Mouse (Mus musculus) forebrain, embryonic 13.5 days (tissue): ENCODE results near the gene Jag2. TPM values are rescaled to one million over a fixed set of nuclear protein-coding genes. Genes with fewer than 3 reads are reported as not detected.

Experiments used
- ATAC-seq: fragments of 200-750 bp; cut with Nextera tagmentation; 2 replicates; pipeline ENCODE4 v1.8.0; 2017
- H3K27ac ChIP-seq: fragments of 300-500 bp; sonication (generic); 2 replicates; pipeline ENCODE4 v1.5.1; 2015; ENCODE audit warnings: inconsistent platforms, mild to moderate bottlenecking, moderate library complexity
- H3K27me3 ChIP-seq: fragments of 300-500 bp; sonication (generic); 2 replicates; pipeline ENCODE4 v1.6.1; 2015; ENCODE audit warnings: mild to moderate bottlenecking, inconsistent platforms
- H3K36me3 ChIP-seq: fragments of 300-500 bp; sonication (generic); 2 replicates; pipeline ENCODE4 v1.6.1; 2015; ENCODE audit warnings: mild to moderate bottlenecking, inconsistent platforms; ENCODE audit not compliant: poor library complexity, severe bottlenecking
- H3K4me1 ChIP-seq: fragments of 300-500 bp; sonication (generic); 2 replicates; pipeline ENCODE4 v1.6.1; 2015; ENCODE audit warnings: inconsistent platforms
- H3K4me2 ChIP-seq: fragments of 300-500 bp; sonication (generic); 2 replicates; pipeline ENCODE4 v1.6.1; 2015; ENCODE audit warnings: inconsistent platforms, mild to moderate bottlenecking, moderate library complexity
- H3K4me3 ChIP-seq: fragments of 300-500 bp; sonication (generic); 2 replicates; pipeline ENCODE4 v1.5.1; 2015; ENCODE audit warnings: mild to moderate bottlenecking, inconsistent platforms
- H3K9ac ChIP-seq: fragments of 300-500 bp; sonication (generic); 2 replicates; pipeline ENCODE4 v1.6.1; 2015; ENCODE audit warnings: mild to moderate bottlenecking, inconsistent platforms
- H3K9me3 ChIP-seq: fragments of 300-500 bp; sonication (generic); replicated peaks from 2 replicates; pipeline ENCODE4 v1.6.1; 2016; ENCODE audit warnings: inconsistent platforms
- WGBS: fragments of 180-500 bp; shearing (Covaris S2); methylation state at CpG from one replicate; pipeline ENCODE4 v1.1.7; 2015; 5-methylcytosine and 5-hydroxymethylcytosine counted together
- polyA plus RNA-seq: library from polyadenylated mRNA; unstranded; fragments of >200 nt; fragmentation: Nextera tagmentation; extraction: Ambion mirVana; gene quantifications from 2 replicates; pipeline ENCODE4 v1.2.1, GENCODE M21; 2015

Gene Jag2
- polyA plus RNA-seq: 4.1 TPM in 2 replicates

DNA sequence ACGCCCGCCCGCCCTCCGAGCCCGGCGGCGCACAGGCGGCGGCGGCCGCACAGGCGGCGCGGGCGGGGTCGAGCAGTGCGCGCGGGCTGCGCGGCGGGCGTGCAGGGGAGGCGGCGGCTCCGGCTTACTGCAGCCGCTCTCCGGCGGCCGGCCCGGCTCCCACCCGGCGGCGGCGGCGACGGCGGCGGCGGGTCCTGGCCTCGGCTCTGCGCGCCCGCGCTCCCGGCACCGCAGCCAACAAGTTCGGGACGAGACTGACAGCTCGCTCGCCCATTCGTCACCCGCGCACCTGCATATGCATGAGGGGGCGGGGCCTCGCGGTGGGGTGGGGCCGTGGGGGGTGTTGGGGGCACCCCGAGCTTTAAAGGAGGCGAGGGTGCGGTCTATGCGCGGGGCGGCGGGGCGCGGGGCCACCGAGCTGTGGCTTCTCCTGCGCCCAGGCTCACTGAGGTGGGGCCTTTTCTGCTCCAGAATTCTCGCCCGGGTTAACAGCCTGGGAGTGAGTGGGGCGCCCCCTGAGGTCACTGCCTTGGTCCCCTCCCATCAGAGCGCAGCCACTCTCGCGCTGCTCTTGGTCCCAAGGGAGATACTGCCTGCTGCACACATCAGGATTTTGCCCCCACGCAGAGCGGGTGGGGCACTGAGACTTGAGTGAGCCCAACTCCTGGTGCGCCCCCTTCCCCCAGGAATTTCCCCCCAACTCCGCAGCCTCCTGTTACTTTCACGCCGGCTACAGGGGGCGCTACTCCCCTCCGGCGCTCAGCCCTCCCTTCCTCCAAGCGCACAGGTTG is at the start of gene Jag2:
TSS of gene Jag2 (minus strand) at position 215 of the 791 bp plus-strand sequence.
- under 1% methylated on average over 38 of the region's 85 CpGs for WGBS
- H3K4me2 ChIP-seq: peak within 1 kb of the TSS; percentile 88
- peaks cover 69% of the 10 kb centered on the region for H3K27me3 ChIP-seq
- peak within 1 kb of the TSS; percentile 60 for H3K4me3 ChIP-seq
- peak; percentile 63 for ATAC-seq
- H3K9ac ChIP-seq: peak within 1 kb of the TSS; percentile 71
- no peaks in the 10 kb centered on the region for H3K9me3 ChIP-seq
- H3K36me3 ChIP-seq: no peaks in the 10 kb centered on the region
- peak within 1 kb of the TSS; percentile 68 for H3K27ac ChIP-seq
- H3K4me1 ChIP-seq: peaks cover 24% of the 10 kb centered on the region

DNA sequence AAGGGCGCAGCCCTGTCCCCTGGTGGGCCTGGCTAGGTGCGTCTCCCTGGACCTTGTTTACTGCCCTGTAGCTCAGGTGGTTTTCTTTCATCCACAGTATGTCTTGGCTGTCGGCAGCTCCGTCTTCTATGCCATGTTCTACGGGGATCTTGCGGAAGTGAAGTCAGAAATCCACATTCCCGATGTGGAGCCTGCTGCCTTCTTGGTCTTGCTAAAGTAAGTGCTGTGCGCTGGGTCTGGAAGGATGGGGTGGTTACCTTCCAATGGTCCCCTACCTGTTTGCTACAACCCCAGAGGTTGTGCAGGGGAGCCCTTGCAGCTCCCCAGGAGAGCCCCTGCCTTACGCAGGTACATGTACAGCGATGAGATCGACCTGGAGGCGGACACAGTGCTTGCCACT is 47.6 kb upstream of the Jag2 start:
- ATAC-seq: no peak
- Histone ChIP-seq H3K36me3 (peaks cover 69% of the 10 kb centered on the region), H3K4me1 (peaks cover 26% of the 10 kb centered on the region), H3K9me3 (no peaks in the 10 kb centered on the region), H3K27me3 (no peaks in the 10 kb centered on the region), H3K4me3 (peak overlapping the region; percentile 67), H3K27ac (peak overlapping the region; percentile 91), H3K9ac (peak overlapping the region; percentile 88), H3K4me2 (peak overlapping the region; percentile 88)
- 47% methylated on average over 12 of the region's 12 CpGs for WGBS

DNA sequence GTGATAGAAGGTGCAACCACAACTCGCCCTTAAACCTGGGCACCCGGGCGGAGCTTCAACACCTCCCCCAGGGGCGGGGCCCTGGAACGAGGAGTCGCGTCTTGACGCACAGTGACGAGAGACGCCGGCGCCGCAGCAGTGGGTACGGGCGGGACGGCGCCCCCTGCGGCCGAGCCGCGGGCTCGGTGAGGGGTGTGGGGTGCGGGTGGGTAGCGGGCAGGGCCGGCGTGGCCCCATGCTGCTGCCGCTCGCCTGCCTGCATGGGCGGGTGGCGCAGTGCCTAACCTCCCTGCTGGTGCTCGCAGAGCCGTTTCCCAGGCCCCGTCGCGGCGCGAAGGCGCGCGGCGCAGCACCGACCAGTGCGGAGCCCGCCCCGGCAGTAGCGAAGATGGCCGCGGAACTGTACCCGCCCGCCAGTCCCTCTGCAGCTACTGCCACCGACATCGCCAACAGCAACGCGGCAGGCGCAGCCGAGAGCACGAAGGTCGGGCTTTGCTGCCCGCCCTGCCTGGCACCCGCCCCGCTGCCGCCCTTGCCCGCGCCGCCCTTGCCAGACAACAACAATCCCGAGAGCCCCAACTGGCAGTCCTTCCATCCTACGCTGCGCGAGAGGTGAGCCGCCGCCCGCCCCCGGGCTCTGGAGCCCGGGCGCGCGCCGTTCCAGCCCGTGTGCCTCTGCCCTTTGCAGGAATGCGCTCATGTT is 46.9 kb upstream of the Jag2 start, which contains the start of gene Btbd6:
TSS of gene Btbd6 (plus strand) at position 112 of the 703 bp plus-strand sequence.
- WGBS: 1% methylated on average over 78 of the region's 80 CpGs
- H3K27me3 ChIP-seq: no peaks in the 10 kb centered on the region

DNA sequence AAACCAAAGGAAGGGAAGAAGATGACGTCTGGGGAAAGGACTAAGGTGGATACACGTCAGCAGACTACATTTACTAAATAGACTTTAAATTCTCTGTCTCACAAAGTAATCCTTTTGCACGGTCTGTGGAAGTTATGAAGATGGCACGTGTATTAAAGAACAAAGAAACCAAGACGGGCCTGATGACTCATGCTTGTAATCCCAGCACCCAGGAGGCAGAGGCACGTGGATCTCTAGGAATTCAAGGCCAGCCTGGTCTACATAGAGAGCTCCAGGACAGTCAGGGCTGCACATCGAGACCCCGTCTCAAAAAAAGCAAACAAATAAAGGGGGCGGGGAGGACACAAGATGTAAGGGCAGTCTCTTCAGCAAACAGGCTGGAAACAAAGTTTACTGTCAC is 45.2 kb upstream of the Jag2 start:
- Histone ChIP-seq H3K4me2 (no peak overlapping the region), H3K27ac (no peak overlapping the region), H3K9me3 (no peaks in the 10 kb centered on the region), H3K4me3 (no peak overlapping the region), H3K36me3 (peaks cover 69% of the 10 kb centered on the region), H3K9ac (no peak overlapping the region), H3K4me1 (peaks cover 20% of the 10 kb centered on the region), H3K27me3 (no peaks in the 10 kb centered on the region)
- ATAC-seq: no peak
- WGBS: 89% methylated on average over 9 of the region's 9 CpGs

More for the DNA sequence above, 46.9 kb upstream of the Jag2 start, which contains the start of gene Btbd6:
- peak; percentile 97 for ATAC-seq
- Histone ChIP-seq H3K4me2 (peak within 1 kb of the TSS; percentile 88), H3K36me3 (peaks cover 69% of the 10 kb centered on the region), H3K9me3 (no peaks in the 10 kb centered on the region), H3K4me1 (peaks cover 20% of the 10 kb centered on the region), H3K4me3 (peak within 1 kb of the TSS; percentile 67), H3K9ac (peak within 1 kb of the TSS; percentile 88), H3K27ac (peak within 1 kb of the TSS; percentile 91)

DNA sequence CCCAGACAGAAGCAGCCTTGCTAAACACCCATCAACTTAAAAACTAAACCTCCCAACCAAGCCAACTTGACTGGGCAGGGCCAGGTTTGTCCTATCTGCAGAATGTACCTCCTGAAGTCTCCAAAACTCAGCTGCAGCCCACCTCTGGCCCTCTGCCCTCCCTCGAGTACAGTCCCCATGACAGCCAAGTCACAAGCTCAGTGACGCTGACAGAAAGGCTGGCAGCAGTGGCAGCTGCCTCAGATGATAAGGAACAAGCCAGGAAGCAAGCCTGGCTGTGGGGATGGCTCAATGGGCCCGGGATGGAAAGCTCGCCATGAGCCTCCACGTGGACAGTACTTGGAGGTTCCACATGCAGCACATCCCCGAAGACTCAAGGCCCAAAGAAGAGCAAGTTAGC is 40.0 kb upstream of the Jag2 start:
- 96% methylated on average over 6 of the region's 6 CpGs for WGBS
- H3K4me2 ChIP-seq: no peak overlapping the region

DNA sequence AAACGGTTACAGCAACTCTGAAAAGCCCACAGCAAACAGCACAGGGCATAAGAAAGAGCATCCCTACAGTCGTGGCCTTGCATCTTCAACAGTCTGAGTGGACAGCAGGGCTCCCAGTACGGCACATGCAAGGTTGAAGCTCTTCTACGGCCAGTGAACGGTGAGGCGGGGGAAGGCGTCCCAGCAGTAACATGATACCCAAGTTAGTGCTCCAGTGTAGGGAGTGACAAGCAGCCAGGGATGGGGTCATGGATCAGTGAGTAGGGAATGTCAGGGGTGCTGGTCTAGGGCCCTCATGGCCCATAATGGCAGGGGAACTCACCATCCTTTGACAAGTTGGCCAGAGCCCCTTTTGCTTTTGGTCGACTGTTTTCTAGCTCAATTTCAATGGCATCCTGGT is 39.4 kb upstream of the Jag2 start:
- no peak for ATAC-seq
- no peak overlapping the region for H3K4me3 ChIP-seq
- no peaks in the 10 kb centered on the region for H3K27me3 ChIP-seq
- H3K9me3 ChIP-seq: no peaks in the 10 kb centered on the region
- no peak overlapping the region for H3K27ac ChIP-seq
- H3K4me2 ChIP-seq: no peak overlapping the region
- H3K4me1 ChIP-seq: no peaks in the 10 kb centered on the region
- H3K9ac ChIP-seq: no peak overlapping the region
- peaks cover 100% of the 10 kb centered on the region for H3K36me3 ChIP-seq
- 82% methylated on average over 8 of the region's 8 CpGs for WGBS

More for the DNA sequence above, 40.0 kb upstream of the Jag2 start:
- peaks cover 96% of the 10 kb centered on the region for H3K36me3 ChIP-seq
- no peaks in the 10 kb centered on the region for H3K4me1 ChIP-seq
- no peak overlapping the region for H3K9ac ChIP-seq
- no peak overlapping the region for H3K4me3 ChIP-seq
- H3K27ac ChIP-seq: no peak overlapping the region
- H3K9me3 ChIP-seq: no peaks in the 10 kb centered on the region
- no peak for ATAC-seq
- H3K27me3 ChIP-seq: no peaks in the 10 kb centered on the region

DNA sequence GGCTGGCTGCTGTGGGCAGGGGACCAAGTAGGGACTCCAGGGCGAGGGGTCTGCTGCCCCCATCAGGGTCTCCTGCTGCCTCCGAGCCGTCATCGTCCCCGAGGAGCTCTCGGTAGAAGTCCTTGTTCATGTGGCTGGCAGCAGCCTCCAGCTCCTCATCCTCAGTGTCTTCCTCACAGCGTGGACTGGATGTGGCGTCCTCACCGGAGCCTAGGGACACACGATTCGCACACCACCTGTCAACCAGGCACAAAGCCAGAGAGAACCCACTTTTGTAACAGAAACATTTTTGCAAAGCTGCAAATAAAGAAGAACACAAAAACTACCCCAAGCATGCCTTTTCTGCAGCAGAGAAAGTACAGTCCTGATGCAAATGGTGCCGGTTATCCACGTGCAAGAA is 36.2 kb upstream of the Jag2 start:
- H3K36me3 ChIP-seq: peaks cover 100% of the 10 kb centered on the region
- H3K27ac ChIP-seq: no peak overlapping the region
- no peaks in the 10 kb centered on the region for H3K4me1 ChIP-seq
- no peak overlapping the region for H3K4me3 ChIP-seq
- H3K9me3 ChIP-seq: no peaks in the 10 kb centered on the region
- WGBS: 90% methylated on average over 13 of the region's 13 CpGs
- no peaks in the 10 kb centered on the region for H3K27me3 ChIP-seq
- H3K9ac ChIP-seq: no peak overlapping the region
- no peak overlapping the region for H3K4me2 ChIP-seq
- ATAC-seq: no peak

DNA sequence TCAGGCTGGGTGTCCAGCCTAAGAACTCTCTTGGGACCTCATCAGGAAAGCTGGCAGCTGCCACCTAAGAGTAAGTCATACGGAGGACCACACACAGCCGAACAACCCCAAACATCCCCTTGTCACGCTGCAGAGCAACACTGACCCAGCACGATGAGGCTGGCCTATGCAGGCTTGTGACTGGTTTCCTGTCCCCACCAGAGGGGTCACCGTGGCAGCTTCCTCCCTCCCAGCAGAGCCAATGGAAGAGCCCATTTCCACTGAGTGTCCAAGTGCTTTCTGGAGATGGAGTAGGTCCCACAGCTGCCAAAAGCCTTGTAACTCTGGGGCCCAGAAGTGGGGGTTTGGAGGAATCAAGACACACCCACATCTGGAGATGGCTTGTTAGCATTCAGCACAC is 32.3 kb upstream of the Jag2 start:
- 89% methylated on average over 5 of the region's 5 CpGs for WGBS
- no peak overlapping the region for H3K4me2 ChIP-seq
- no peaks in the 10 kb centered on the region for H3K27me3 ChIP-seq
- peaks cover 93% of the 10 kb centered on the region for H3K36me3 ChIP-seq
- H3K27ac ChIP-seq: no peak overlapping the region
- H3K9ac ChIP-seq: 0 out of 2 replicates have a peak overlapping the region, but pooled peaks have one; percentile 8
- ATAC-seq: no peak
- no peak overlapping the region for H3K4me3 ChIP-seq
- H3K9me3 ChIP-seq: no peaks in the 10 kb centered on the region
- H3K4me1 ChIP-seq: no peaks in the 10 kb centered on the region

DNA sequence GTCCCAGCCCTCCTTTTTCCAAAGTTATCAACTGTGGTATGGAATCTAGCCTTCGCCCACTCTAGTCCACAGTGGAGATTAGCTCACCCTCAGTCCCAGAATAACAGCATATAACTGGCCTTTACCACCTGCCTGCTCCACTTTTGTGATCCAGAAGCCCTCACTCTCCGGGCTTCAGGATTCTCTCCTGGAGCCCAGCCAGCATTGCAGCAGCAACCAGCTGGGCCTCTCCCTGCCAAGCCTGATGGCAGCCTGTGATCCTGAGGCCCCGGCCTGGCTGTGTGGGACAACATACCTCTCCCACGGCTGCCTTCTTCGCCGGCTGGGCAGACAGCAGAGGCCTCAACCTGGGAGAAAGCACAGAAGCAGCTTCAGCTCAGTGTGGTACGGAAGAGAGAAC is 31.9 kb upstream of the Jag2 start:
- H3K27me3 ChIP-seq: no peaks in the 10 kb centered on the region
- ATAC-seq: no peak
- H3K9ac ChIP-seq: 0 out of 2 replicates have a peak overlapping the region, but pooled peaks have one; percentile 8
- no peak overlapping the region for H3K4me3 ChIP-seq
- H3K27ac ChIP-seq: no peak overlapping the region
- no peaks in the 10 kb centered on the region for H3K9me3 ChIP-seq
- no peaks in the 10 kb centered on the region for H3K4me1 ChIP-seq
- no peak overlapping the region for H3K4me2 ChIP-seq
- peaks cover 91% of the 10 kb centered on the region for H3K36me3 ChIP-seq
- 73% methylated on average over 7 of the region's 7 CpGs for whole genome bisulfite sequencing

DNA sequence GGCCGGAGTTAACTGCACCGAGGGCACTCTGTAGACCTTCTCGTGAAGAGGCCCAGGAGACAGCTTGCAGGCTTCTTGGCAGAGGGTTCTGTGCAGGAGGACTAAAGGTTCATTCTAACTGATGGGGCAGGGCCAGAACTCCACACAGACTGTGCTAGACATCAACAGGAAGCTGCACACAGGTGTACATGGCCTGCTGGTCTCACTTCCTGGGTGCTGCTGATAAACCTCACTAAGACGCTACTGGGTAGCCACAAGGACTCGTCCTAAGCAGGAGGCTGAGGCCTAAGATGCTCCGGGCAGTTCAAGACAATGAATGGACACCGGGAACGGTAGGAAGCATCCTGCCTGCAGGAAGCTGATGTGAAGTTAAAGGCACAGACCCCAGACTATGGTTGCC is 29.8 kb upstream of the Jag2 start:
- peaks cover 70% of the 10 kb centered on the region for H3K36me3 ChIP-seq
- no peak for ATAC-seq
- H3K27me3 ChIP-seq: no peaks in the 10 kb centered on the region
- no peak overlapping the region for H3K4me3 ChIP-seq
- H3K9ac ChIP-seq: no peak overlapping the region
- H3K27ac ChIP-seq: no peak overlapping the region
- no peaks in the 10 kb centered on the region for H3K4me1 ChIP-seq
- WGBS: 84% methylated on average over 8 of the region's 8 CpGs
- no peak overlapping the region for H3K4me2 ChIP-seq
- no peaks in the 10 kb centered on the region for H3K9me3 ChIP-seq

DNA sequence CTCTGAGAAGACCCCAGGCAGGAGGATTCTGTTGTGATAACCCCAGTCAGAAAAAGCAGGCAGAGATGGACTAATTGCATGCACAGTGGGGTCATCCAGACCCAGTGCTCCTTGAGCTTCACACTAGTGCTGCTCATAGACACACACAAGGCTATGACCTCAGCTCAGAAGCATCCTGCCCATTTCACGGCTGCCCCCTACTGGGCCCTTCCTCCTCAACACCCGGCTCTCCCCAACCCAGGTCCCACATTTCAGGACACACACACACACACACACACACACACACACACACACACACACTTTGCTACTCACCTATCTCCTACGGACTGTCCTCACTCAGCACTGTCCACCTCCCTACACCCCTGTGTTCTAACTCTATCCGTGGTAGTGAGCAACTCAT is 28.7 kb upstream of the Jag2 start:
- ATAC-seq: no peak
- H3K36me3 ChIP-seq: peaks cover 59% of the 10 kb centered on the region

DNA sequence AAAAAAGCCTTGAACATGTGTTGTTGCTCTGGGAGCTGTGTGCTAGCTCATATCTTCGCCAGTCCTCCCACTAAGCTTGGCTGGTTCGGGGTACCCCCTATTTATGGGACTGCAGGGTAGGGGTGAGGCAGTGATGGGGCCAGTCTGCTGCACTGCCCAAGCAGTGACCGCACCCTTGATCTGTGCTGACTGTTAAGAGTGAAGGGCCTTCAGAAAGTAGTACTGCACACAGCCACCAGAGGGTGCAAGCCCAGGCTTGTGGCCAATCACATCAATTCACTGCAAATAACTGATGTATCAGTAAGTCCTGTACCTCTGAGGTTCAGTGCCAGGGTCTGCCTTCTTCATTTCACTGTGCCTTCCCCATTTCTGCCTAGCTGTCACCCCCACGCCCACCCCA is 26.2 kb upstream of the Jag2 start:
- H3K4me1 ChIP-seq: peaks cover 5% of the 10 kb centered on the region
- peak overlapping the region; percentile 51 for H3K27ac ChIP-seq
- H3K27me3 ChIP-seq: peaks cover 4% of the 10 kb centered on the region; the same call in 1 of the 2 replicates
- H3K9ac ChIP-seq: no peak overlapping the region
- H3K9me3 ChIP-seq: no peaks in the 10 kb centered on the region
- ATAC-seq: peak; percentile 46; the same call in 1 of the 2 replicates
- H3K4me2 ChIP-seq: no peak overlapping the region
- WGBS: 34% methylated on average over 4 of the region's 4 CpGs
- H3K36me3 ChIP-seq: peaks cover 34% of the 10 kb centered on the region
- H3K4me3 ChIP-seq: no peak overlapping the region

More for the DNA sequence above, 28.7 kb upstream of the Jag2 start:
- no peak overlapping the region for H3K4me2 ChIP-seq
- no peak overlapping the region for H3K27ac ChIP-seq
- no peaks in the 10 kb centered on the region for H3K9me3 ChIP-seq
- H3K4me3 ChIP-seq: no peak overlapping the region
- no peak overlapping the region for H3K9ac ChIP-seq
- 35% methylated on average over 4 of the region's 4 CpGs for WGBS
- no peaks in the 10 kb centered on the region for H3K4me1 ChIP-seq
- H3K27me3 ChIP-seq: no peaks in the 10 kb centered on the region
